Mouse (Mus musculus) T-helper 1 cell (primary cell): Measurements from ENCODE around the gene Uqcr11.

ENCODE experiments used
- in situ Hi-C: fragments of 300-600 bp; cut with MboI, MseI; formaldehyde crosslinking; loops from one replicate; pipeline ENCODE4 v1.15.1; 2025; ENCODE audit warnings: high pct_unique_total_duplicates

Gene Uqcr11

DNA sequence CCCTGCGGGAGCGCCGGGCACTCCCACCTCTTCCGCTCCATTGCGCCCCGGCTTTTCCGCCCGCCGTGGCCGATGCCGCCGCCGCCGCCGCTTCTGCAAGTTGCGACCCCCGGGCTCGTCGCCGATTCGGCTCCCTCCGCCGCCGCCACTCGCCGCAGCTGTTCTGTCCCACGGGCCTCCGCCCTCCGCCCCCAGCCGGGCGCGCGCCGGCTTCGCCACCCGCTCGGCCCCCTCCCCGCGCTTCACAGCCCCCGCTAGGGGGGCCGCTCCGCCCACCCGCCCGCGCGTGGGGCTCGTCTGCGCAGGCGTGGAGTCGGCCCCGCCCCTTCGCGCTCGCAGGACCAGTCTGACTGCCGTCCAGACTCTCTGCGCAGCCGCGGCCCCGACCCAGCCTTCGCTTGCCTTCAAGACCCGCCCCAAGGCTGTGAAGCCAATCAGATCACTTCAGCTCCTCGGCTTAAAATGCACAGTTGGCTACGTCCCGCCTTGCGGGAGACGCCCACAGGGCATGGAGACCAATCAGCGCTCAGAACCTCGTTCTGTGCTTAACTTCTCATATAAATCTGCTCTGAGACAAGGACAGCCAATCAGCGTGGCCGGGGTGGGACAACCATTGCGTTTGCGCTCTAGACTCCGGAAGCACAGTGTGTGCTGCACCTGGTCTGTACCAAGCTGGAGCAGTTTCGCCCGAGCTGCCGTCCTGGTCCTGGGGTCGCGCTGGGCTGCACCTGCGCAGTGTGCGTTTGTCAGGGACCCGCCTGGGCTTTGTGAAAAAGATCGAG lies 7.2 kb downstream of the Uqcr11 start, which contains the start of gene Mbd3:
Gene Mbd3, minus strand, starts transcription at position 360 of the 782 bp plus-strand sequence.
- in situ Hi-C loops, result no loop called here

DNA sequence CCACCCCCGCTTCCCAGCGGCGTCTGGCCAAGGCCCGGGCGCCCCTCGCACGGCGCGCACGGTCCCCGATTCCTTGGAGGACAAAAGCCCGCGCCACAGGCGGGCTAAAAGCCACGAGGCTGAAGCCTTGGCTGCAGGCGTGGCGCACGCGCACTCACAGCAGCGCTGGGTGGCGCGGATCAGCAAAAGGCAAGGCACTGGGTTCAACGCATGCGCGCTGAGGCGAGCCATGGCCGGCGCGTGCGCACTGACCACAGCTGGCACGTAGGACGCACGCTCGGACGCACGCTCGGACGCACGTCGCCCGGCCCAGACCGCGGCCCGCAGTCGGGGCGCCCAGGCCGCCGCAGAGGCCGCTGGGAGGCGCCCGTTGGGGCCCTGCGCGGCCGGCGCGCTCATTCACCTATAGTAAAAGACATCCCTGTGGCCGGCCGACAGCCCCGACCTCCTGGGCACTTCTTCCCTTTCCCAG lies 7.9 kb downstream of the Uqcr11 start:
- in situ Hi-C loops, result no loop called here

DNA sequence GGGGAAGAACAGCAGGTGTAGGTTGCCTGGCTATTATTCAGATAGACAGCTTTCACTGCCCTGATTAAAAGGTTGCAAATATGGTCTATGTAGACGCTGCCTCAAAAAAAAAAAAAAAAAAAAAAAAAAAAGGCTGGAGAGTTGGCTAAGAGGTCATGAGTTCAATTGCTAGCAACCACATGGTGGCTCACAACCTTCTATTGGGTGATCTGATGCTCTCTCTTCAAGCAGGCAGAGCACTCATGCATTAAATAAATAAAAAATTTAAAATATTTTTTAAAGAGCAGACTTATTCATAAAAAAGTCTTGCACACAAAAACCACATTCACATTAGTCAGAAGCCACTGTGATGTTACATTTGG lies 8.5 kb downstream of the Uqcr11 start:
- in situ Hi-C loops, result no loop called here

DNA sequence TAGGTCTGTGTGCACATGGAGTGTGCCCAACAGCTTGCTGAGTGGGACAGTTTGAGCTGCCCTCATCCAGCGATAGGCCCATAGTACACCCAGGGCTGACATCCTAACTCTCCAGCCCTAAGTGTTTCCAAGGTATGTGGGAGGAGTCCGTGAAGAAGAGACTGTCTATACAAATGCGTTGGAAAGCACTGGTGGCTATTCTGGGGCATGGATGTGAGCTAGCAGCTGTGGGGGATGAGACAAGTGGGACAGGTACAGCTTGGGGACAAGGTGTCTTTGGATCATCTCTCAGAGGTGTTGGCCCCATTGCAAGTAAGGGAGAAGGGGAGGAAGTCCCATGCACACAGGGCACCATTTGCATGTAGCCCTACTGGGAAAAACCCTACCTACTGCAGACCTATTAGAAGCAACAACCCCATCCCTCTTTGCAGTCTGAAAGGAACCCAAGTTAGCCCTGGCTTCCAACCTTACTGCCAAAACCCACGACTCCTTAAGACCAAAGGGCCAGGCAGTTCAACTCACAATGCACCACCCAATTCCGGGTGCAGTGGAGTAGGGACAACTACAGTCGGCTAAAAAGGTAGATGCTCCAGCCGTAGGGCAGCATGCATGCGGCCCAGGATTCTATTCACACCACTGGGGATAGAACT lies 9.0 kb downstream of the Uqcr11 start:
- in situ Hi-C loops, result no loop called here

DNA sequence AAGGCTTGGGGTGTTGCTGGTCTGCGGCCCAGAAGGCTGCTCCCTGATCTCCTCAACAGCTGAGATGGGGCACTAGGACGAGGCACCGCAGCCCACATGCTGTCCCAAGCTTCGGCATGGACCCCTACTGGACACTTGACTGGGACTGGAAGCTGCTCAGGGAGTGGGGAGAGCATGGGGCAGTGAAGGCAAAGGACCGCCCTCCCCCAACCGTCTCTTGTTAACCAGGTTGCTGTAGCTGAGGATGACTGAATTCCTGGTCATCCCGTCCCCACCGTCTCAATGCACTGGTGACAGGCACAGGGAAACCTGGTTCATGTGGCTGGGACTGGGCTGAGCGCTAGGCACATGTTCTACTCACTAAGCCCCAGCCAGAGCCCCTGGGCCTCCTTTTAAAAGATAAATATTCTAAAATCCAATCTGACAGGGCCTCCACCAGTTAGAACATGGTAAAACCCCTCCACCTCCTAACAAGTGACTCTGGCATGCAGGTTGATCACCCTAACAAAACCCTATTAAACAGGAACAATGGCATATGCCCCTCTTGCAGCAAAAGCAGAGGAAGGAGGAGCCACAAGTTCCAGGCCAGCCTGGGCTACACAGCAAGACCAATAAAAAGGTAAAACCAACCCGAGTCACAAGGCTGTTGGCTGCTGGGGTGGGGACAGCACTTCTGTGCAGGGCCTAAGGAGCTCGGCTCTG lies 9.7 kb downstream of the Uqcr11 start:
- in situ Hi-C loops, result no loop called here

DNA sequence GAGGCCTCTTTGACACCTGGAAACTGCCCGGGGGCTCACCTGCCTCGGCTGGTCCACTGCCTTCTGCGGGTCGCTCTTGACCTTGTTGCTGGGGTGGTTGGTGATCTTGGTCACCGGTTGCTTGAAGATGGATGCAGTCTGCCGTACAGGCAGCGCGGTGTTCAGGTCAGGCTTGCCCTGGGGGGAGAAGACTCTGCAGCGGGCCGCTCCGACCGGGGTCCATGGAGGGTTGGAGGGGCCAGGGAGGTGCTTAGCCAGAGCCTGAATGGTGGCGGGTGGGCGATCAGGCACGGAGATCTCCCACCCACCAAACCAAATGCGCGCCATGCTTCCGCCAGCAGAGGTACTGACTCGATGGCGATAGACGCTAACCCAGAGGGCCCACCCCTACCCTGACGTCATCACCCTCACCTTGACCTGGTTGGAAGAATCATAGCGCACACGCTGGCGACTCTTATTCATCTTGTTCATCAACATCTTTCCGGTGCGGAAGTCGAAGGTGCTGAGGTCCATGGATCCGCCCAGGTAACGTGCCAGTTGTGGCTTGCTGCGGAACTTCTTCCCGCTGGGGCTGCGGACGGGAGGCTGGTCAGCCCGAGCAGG lies 11.5 kb downstream of the Uqcr11 start:
- in situ Hi-C loops, result no loop called here

DNA sequence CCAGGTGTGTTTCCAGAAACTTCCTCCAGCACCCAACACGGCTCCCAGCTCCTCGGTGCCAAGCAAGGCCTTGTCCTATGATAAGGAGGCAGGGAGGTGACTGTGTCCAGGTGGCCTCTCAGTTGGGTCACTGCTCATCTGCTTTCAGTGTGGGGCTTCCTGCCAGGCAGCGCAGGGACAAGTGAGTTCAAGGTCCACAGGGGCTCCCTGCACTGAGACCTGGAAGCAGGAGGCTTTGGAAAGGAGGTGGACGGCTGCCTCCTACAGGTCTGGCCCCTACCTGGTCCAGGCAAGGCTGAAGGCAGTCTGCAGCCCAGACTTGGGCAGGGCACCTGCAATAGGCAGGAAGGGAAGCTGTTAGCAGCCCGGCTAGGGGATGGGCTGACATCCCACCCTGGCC lies 13.9 kb downstream of the Uqcr11 start:
- in situ Hi-C loops, result no loop called here

DNA sequence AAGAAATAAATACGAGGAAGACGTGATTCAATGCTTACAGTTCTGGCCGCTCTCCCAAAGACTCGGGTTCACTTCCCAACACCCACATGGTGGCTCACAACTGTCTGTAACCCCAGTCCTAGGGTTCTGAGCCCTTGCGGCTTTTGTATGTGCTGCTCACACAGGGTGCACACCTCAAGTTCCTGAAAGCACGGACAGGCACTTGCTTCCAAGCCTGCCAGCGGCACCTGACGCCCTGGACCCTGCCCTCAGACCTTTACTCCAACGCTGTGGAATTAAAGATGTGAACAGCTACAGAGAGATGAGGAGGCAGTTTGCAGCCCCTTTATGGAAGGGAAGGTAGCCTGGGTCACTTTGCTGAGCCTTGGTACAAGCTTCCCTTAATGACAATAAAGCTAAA lies 15.9 kb downstream of the Uqcr11 start:
- in situ Hi-C loops, result no loop called here

DNA sequence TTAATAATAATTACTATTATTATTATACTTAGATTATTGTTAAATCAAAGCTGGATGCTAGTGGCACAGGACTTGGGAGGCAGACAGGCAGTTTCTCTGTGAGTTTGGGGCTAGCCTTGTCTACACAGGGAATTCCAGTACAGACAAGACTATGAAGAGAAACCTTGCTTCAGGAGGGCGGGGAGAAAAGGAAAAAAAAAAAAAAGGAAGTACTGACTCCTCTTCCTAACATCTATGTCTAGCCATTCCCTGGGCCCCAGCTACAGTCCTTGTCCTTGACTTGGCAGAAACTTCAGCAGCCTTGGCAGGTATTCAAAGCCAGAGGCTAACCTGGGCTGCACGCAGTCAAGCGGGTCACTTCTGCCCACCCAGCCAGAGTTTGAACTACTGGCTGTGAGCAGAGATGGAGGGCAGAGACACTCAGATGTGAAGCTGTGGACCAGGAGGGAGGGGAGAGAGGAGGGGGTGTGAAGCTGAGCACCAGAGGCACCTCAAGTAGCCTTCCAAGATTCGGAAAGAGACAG lies 17.4 kb downstream of the Uqcr11 start:
- in situ Hi-C loops, result no loop called here

DNA sequence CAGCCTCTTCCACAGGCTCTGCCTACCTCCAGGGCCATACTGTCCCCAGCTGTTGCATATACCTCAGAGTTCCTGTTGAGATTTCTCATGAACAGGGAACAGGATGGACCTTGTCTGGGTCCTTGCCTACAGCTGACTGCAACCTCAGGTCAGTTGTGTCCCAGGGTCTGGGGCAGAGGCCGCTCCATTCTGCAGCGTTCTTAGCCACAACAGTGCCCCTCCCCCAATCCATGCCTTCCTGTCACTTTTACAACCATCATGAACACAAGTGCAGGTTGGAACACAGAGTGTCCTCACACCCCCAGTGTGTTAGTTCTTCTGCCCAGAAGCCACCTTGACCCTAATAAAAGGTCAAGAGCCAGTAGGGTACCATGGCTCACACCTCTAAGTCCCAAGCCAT lies 17.9 kb downstream of the Uqcr11 start:
- in situ Hi-C loops, result no loop called here

DNA sequence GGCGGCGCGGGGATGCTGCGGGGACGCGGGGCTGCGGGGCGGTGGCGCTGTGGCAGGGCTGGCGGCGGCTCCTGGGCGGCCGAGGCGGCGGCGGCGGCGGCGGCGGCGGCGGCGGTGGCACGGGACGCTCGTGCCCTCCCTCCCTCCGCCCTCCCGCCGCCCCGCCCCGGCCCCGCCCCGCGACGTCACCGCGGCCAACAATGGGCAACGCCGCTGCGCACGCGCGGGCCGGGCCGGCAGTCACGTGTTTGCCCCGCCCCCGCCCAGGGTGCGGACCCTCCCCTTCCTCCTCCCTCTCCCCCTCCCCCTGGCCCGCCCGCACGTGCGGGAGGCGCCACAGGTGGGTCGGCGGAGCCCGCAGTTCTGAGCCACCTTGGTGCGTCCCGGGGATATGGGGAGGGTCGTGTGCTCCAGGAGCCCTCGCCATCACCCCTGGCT lies 19.1 kb downstream of the Uqcr11 start, which contains the start of gene Mex3d:
Gene Mex3d, minus strand, starts transcription at position 138 of the 438 bp plus-strand sequence.
- in situ Hi-C loops, result no loop called here

DNA sequence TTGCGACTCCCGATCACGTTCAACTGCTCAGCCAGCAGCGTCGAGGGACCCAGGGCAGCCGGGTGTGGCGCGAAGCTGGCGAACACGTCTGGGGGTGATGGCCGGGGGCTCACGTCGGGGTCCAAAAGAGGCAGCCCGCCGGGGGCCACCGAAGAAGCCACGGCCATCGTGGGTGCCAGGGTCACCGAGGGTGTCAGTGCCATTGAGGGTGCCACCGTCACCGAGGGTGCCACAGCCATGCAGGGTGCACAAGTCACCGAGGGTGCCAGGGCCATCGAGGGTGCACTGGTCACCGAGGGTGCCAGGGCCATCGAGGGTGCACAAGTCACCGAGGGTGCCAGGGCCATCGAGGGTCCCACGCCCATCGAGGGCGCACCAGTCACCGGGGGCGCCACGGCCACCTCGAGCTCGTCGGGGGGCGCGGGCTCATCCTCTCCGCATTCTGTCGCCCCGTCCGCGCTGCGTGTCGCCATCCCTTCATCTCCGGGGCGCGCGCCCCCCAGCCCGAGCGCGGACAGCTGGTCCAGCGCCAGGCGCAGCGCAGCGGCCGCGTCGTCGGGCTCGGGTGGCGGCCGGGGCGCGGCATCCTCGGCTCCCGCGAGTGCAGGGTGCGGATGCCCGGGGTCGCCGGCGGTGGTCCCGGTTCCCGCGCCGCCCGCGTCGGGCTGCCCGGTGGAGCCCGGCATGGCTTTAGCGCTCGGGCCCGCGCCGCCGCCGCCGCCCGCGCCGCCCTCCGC lies 19.7 kb downstream of the Uqcr11 start:
- in situ Hi-C loops, result no loop called here

DNA sequence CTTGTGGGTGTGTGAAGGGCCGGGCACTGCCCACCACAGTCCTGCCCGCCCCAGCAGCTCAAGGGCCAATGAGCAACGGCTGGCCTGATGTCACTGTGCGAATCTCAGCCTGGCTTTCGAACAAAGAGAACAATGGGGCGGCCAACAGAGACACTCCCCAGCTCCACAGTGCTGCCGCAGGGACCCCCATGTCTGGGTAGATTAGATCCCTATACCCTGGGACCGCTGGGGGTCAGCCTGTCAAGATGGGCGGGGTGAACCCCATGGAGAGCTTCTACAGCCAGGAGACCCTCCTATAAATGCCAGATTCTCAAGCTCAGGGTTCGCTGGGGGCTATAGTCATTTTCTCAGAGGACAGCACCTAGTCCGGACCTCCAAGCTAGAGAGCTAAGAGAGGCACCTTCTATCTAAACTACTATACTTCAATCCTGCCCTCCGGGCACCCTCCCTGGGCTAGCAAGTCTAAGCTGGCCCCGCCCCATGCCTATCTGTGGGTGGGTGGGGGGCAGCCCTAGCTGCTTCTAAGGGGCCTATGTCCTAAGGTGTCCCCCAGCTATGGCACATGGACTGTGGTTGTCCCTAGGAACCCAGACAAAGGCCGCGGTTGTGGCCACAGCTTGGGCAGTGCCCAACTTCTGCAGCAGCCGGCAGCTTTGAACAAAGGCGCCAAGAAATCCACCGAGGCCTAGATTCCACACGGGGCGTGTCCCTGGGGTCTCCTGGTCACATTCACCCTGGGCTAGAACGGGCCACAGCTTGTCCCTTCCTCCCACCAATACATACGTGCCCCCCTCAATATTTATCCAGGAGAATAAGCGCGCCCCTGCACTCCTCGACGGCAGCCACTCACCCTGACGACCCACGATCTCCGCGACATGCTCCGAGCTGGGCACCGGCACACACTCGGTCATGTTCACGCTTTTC lies 20.6 kb downstream of the Uqcr11 start:
- in situ Hi-C loops, result no loop called here

DNA sequence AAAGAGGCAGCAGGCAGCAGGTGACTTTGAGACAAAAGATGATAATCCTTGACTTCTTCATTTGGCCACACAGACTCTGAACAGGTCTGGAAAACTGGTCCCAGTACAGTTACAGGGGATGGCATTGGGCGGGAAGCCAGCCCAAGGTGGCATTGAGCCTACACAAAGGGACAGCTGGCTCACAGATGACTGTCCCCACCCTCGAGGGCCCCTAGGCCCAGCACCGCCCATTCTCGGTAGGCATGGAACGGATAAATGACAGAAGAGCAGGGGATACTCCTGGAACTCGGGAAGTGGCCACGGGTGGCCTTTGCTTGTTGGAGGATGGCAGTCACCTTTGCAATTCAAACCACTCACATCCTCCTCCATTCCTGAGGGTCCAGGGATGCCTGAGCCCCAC lies 21.3 kb downstream of the Uqcr11 start:
- in situ Hi-C loops, result no loop called here

DNA sequence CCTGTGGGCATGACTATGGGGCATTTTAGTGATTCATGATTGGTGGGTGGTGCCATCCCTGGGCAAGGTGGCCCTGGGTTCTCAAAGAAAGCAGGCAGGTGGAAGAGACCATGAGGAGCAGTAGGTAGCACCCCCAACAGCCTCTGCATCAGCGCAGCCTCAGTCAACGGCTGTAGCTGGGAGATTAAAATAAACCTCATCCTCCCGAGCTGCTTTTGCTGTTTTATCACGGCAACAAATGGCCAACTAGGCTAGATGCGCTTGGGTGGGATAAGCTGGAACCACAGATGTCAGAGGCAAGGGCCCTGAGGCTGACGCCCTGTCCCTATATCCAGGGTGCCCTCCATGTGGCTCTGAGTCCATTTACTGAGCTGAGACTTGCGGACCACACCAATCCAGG lies 21.9 kb downstream of the Uqcr11 start:
- in situ Hi-C loops, result no loop called here

DNA sequence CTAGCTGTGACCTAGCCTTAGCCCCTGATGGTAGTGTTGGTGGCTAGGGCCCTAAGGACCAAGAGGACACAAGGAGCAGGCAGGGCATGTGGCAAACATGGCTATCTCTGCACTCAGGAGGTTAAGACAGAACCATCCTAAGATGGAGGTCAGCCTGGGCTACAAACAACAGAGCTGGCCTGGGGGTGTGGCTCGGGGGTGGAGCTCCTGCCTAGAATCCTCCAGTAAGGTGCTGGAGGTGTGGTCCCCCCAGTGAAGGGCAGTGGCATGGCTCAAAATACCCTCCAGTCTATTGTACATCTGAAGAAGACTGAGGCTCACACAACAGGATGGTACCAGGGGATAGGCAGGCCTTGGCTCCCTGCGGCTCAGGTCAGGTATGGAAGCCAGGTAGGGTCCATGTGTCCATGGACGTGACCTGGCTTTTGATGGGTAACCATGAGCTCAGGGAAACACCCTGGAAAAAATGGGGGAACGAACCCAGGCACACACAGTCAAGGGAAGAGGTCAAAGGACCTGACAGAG lies 22.5 kb downstream of the Uqcr11 start:
- in situ Hi-C loops, result no loop called here

DNA sequence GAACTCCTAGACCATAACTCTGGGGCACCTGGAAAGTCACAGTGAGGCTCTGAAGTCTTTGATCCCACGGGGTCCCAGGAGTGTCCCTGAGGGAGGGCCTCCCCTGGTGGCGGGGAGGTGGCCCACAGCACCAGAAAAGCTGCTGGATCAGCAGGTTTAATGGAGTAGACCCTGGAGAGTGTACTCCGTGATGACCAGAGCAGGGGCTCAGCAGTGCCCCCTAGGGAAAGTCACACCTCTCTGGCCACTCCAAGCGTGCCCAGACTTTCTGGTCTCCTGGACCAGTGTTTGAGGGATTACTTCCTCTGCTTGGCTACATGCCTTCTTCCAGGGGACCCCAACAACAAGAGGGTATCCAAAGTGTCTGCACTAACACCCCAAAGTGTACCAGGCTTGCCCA lies 23.2 kb downstream of the Uqcr11 start:
- in situ Hi-C loops, result no loop called here

DNA sequence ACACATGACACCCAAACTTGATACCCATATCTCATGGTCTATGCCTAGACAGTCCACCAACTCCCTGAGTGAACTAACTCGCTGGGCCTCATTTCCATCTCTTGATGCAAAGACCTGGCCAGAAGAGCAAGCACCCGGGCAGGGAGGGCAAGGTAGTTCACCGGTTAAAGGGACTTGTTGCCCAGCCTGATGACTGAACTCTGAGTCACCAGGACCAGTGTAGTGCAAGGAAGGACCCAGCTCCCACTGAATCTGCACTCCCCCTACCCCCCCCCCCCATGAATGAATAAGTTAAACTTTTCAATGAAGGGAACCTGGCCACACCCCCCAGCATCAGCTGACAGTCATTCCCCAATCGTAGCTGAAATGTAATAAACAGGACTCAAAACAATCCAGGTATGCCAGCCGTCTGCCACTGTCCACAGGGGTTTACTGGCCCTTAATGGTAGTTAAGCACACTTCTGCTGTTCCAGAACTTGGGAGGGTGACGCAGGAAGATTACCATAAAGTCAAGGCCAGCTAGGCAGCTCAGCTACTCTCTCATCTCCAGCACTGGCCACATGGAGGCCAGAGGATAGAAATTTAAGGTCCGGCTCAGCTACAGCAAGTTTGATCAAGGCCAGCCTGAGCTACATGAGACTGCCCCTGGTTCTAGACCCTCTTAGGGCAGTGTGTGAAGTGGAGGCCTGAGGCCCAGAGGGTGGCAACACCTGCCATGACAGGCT lies 23.8 kb downstream of the Uqcr11 start:
- in situ Hi-C loops, result no loop called here

DNA sequence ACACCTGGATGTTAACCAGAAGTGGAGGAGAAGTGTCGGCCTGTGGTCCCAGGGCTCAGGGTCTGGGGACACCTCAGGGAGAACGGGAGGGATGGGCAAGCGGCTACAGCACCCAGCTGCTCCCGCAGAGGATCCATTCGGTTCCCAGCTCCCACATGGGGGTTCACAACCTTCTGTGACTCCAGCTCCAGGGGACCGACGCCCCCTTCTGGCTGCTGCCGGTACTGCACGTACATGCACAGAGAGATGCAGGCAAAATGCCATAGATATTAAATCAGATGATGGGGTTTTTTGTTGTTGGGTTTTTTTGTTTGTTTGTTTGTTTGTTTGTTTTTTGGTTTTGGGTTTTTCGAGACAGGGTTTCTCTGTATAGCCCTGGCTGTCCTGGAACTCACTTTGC lies 28.9 kb downstream of the Uqcr11 start:
- in situ Hi-C loops, result no loop called here
